Mouse (Mus musculus) liver, adult 2 months (tissue): ENCODE measurements around the gene Fam13a. TPM values are rescaled to one million over a fixed set of nuclear protein-coding genes. Genes with fewer than 3 reads are reported as not detected.
A peak's percentile ranks its signal among the peaks of the same experiment; 100 is the strongest.

ENCODE experiments used
- DNase-seq: peaks from one replicate; pipeline ENCODE4 v3.0.0-alpha.2; 2011; ENCODE audit warnings: low read depth, low spot score; ENCODE audit errors: extremely low read depth
- H3K27ac ChIP-seq: fragments of 200-500 bp; replicated peaks from 2 replicates; pipeline ENCODE4 v1.5.1; 2012; ENCODE audit warnings: low read depth, mild to moderate bottlenecking, control low read depth, inconsistent platforms, low read length; ENCODE audit not compliant: insufficient read depth
- H3K27me3 ChIP-seq: fragments of 200-500 bp; 2 replicates; pipeline ENCODE4 v1.6.1; 2012; ENCODE audit warnings: mild to moderate bottlenecking, moderate library complexity, low read length, inconsistent platforms; ENCODE audit not compliant: control insufficient read depth, insufficient read depth
- H3K36me3 ChIP-seq: fragments of 200-500 bp; 2 replicates; pipeline ENCODE4 v1.6.1; 2012; ENCODE audit warnings: low read length, inconsistent platforms; ENCODE audit not compliant: control insufficient read depth, insufficient read depth
- H3K4me1 ChIP-seq: fragments of 200-500 bp; 2 replicates; pipeline ENCODE4 v1.6.1; 2011; ENCODE audit warnings: low read length; ENCODE audit not compliant: control insufficient read depth, insufficient read depth
- H3K4me3 ChIP-seq: fragments of 200-500 bp; 2 replicates; pipeline ENCODE4 v1.5.1; 2011; ENCODE audit warnings: low read depth, mild to moderate bottlenecking, control low read depth, low read length, moderate library complexity; ENCODE audit not compliant: insufficient read depth
- H3K79me2 ChIP-seq: fragments of 200-500 bp; 2 replicates; pipeline ENCODE4 v1.6.1; 2012; ENCODE audit warnings: inconsistent platforms, mild to moderate bottlenecking, low read length, moderate library complexity; ENCODE audit not compliant: control insufficient read depth, insufficient read depth
- H3K9ac ChIP-seq: fragments of 200-500 bp; 2 replicates; pipeline ENCODE4 v1.6.1; 2012; ENCODE audit warnings: low read depth, mild to moderate bottlenecking, control low read depth, inconsistent platforms, low read length
- CTCF ChIP-seq: fragments of 200-500 bp; IDR thresholded peaks from 2 replicates; pipeline ENCODE4 v1.5.1; 2011; ENCODE audit warnings: low read depth, low read length, control low read depth
- POLR2A ChIP-seq: fragments of 200-500 bp; IDR thresholded peaks from 2 replicates; pipeline ENCODE4 v1.6.1; 2011; ENCODE audit warnings: low read length, control low read depth; ENCODE audit not compliant: insufficient read depth; ENCODE audit errors: extremely low read depth
- WGBS: fragments of 180-500 bp; shearing (Covaris S2); methylation state at CpG from one replicate; pipeline ENCODE4 v1.1.7; 2018; 5-methylcytosine and 5-hydroxymethylcytosine counted together
- polyA plus RNA-seq: library from polyadenylated mRNA; depleted of rRNA; stranded (reverse); fragments of >200 nt; gene quantifications from 2 replicates; pipeline ENCODE4 v1.2.3, GENCODE M21; 2012
- total RNA-seq: library from RNA; depleted of rRNA; stranded (reverse); fragments of >200 nt; gene quantifications from 2 replicates; pipeline ENCODE4 v1.2.3, GENCODE M21; 2014

The Fam13a gene
- total and polyA plus RNA-seq, 2 experiments, result 3.4 to 42.5 TPM

DNA sequence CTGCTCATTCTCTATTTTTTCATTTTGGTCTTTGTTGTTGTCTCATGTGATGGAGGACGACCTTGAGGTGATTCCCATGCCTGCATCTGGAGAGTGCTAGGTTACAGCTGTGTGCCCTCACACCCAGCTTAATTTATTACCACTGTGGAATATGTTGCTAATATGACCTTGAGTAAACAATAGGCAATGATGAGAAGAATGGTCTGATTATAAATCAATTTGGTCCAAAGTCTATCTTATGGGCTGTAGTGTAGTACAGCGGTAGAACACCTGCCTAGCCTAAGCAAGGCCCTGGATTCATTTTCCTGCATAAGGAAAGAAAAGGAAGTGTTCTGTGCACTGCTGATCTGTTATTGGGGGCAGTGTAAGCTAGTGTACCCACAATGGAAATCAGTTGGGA, 49.9 kb downstream of the Fam13a start:
- 54% methylated on average over 2 of the region's 2 CpGs for WGBS
- TF ChIP-seq POLR2A (no peak), CTCF (no peak)
- Histone ChIP-seq H3K27ac (no peak overlapping the region), H3K4me3 (no peak overlapping the region), H3K9ac (no peak overlapping the region), H3K27me3 (no peaks in the 10 kb centered on the region), H3K36me3 (peaks cover 29% of the 10 kb centered on the region), H3K79me2 (no peaks in the 10 kb centered on the region), H3K4me1 (peaks cover 3% of the 10 kb centered on the region; the same call in 1 of the 2 replicates)
- DNase-seq, result peak; percentile 66

DNA sequence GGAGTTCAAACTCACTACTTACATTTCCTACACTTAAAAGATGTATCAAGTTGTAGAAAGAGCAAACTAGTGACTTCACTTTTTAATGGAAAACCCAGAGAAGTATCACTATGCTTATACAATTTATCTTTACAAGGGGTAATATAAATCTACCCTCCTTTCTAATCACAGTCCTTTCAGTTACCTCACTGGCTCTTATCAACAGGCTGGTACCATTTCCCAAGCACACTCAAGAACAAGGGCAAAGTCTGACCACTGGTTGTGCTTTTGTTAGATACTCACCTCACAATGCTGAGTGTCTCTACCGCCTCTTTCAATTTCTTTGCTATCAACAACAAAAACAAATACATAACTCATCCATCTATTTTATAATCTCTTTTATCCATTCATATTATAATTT, 51.5 kb downstream of the Fam13a start:
- DNase-seq, result peak; percentile 26
- TF ChIP-seq POLR2A (no peak), CTCF (no peak)
- peaks cover 15% of the 10 kb centered on the region for H3K4me1 ChIP-seq
- no peaks in the 10 kb centered on the region for H3K27me3 ChIP-seq
- peaks cover 25% of the 10 kb centered on the region for H3K36me3 ChIP-seq
- WGBS, result 94% methylated on average over 1 of the region's 1 CpGs
- H3K9ac ChIP-seq, result no peak overlapping the region
- no peak overlapping the region for H3K4me3 ChIP-seq
- no peaks in the 10 kb centered on the region for H3K79me2 ChIP-seq
- no peak overlapping the region for H3K27ac ChIP-seq

DNA sequence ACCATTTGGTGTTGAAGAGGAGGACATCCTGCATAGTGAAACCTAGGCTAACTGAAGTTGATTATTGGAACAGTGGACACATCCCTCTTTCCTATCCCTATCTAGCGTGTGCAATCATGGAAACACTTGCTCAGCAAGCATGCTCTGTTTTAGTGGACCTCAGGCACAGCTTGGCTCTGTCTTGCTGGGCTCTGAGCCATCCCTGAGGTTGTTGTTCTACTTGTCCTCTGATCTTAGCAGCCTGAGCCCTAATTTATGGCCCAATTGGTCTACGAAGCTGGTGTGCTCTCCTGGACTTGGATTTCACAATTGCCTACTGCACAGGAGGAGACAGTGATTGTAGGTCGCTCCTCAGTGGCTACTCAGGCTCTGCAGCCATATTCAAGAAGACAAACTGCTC, 56.1 kb downstream of the Fam13a start:
- WGBS, result 24% methylated on average over 3 of the region's 3 CpGs
- Histone ChIP-seq H3K27me3 (no peaks in the 10 kb centered on the region), H3K4me1 (peaks cover 13% of the 10 kb centered on the region), H3K27ac (no peak overlapping the region), H3K4me3 (no peak overlapping the region), H3K9ac (no peak overlapping the region), H3K79me2 (no peaks in the 10 kb centered on the region), H3K36me3 (peaks cover 17% of the 10 kb centered on the region)
- no peak for TF ChIP-seq CTCF
- TF ChIP-seq POLR2A, result no peak
- DNase-seq, result peak; percentile 98

DNA sequence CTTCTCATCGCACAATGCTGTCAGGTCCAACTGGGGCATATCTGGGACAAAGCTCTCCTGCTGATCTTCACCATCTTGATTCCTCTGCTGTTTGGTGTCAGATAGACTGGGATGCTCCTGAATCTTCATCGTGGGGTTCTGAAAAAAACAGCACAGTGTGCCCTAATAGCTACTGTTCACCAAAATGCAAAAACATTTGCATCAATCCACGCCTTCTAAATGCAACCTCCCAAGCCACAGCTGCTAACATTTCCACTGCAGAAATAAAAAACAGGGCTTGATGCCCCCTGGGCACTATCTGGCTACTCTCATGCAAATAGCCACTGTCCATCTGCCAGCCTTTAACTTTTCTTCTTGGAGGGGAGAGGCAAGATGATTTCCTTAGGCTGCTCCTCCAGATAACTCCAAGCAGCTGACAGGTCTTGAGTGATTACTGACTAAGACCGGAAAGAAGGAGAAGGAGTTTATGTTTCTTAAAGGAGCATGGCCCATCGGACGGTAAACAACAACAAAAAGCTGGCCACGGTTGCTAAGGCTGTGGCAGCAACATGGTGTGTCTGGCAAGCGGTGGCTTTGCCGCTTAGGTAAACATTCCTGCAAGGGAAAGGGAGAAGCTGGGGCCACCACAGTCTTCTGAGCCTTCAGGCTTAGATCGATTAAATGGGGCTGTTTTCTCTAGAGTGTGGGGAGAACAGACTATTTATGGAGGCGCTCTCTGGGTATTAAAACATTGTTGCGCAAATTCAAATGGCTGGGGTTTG, 59.1 kb downstream of the Fam13a start:
- Histone ChIP-seq H3K9ac (no peak overlapping the region), H3K4me3 (no peak overlapping the region), H3K27ac (no peak overlapping the region), H3K79me2 (no peaks in the 10 kb centered on the region), H3K36me3 (peaks cover 12% of the 10 kb centered on the region), H3K27me3 (no peaks in the 10 kb centered on the region), H3K4me1 (peaks cover 13% of the 10 kb centered on the region)
- 63% methylated on average over 12 of the region's 12 CpGs for WGBS
- no peak for DNase-seq
- TF ChIP-seq POLR2A (no peak), CTCF (no peak)

DNA sequence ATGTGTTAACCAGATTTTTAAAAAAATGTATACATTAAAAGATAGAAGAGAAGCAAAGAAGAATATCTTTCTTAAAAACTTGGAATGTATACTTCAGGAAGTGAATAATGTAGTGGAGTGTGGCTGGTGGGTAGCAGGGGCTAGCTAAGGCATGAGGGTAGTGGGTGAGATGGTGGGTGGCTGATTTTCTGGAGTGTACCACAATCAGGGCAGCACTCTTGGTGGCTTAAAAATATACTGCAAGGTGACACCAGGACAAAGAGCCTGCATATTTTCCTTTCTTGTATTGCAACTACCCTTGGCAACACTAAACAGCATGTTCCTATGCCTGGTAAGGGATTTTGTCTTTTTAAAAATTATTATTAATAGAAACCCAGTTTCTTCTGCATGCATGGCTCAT, 59.8 kb downstream of the Fam13a start:
- peaks cover 12% of the 10 kb centered on the region for H3K36me3 ChIP-seq
- H3K9ac ChIP-seq, result no peak overlapping the region
- no peak overlapping the region for H3K4me3 ChIP-seq
- H3K4me1 ChIP-seq, result peaks cover 13% of the 10 kb centered on the region
- TF ChIP-seq POLR2A (no peak), CTCF (no peak)
- DNase-seq, result no peak
- no peaks in the 10 kb centered on the region for H3K79me2 ChIP-seq
- no peaks in the 10 kb centered on the region for H3K27me3 ChIP-seq
- H3K27ac ChIP-seq, result no peak overlapping the region

DNA sequence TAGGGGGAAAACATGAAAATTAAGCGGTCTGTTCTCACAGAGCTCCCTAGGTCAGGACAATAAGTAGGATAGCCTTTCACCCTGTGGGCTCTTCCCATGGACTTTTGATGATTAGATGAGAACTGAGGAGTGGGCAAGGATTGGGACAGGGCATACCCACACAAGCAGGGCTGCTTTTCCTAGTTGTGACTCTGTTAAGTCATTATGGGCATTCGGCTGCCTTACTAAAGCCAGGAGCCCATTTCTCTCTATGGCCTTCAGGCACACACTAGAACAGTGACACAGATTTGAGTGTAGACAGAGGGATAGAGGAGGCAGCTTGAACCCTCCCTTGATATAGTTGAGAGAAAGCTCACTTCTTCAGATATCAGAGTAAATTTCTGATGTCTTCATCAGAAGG, 60.3 kb downstream of the Fam13a start:
- Histone ChIP-seq H3K4me3 (no peak overlapping the region), H3K9ac (no peak overlapping the region), H3K27me3 (no peaks in the 10 kb centered on the region), H3K79me2 (no peaks in the 10 kb centered on the region), H3K36me3 (peaks cover 11% of the 10 kb centered on the region), H3K4me1 (peaks cover 10% of the 10 kb centered on the region), H3K27ac (no peak overlapping the region)
- DNase-seq, result no peak
- WGBS, result 95% methylated on average over 2 of the region's 2 CpGs
- no peak for TF ChIP-seq POLR2A
- TF ChIP-seq CTCF, result no peak
